Mouse (Mus musculus): ENCODE results near the gene Pten. TPM values are rescaled to one million over a fixed set of nuclear protein-coding genes. Genes with fewer than 3 reads are reported as not detected.
"Not testable (repeated sequence)": the region's sequence is repeated elsewhere in the genome, so short reads cannot be mapped to it uniquely, and the experiment has no call there.

Pten gene
- total RNA-seq, 2 experiments from 2014 or later = 34.9 to 39.9 TPM

DNA sequence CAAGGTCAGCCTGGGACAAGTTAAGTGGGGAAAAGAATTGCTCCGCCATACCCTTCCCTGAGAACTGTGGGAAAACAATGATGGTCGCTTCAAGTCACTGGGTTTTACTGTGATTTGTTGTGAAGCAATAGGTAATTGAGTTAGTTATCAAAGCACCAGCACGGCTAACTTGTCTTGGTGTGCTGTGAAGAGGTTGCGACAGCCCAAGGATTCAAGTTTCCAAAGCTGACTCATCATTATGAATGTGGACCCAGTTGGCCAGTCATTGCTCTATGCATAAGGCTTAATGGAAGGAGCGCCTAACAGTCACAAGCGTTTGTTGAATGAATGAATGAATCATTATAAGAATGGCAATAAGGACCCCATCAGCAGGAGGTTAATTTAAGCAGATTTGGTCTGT is 4.9 kb upstream of the Pten start:
- intact Hi-C loops (cut with DNase I; ENCODE audit: low total_unique reads) = loop anchor here (10.0 kb wide), 1 partner anchor 202 kb away; no protein-coding TSS in a partner anchor
- DNase-seq = no peak

DNA sequence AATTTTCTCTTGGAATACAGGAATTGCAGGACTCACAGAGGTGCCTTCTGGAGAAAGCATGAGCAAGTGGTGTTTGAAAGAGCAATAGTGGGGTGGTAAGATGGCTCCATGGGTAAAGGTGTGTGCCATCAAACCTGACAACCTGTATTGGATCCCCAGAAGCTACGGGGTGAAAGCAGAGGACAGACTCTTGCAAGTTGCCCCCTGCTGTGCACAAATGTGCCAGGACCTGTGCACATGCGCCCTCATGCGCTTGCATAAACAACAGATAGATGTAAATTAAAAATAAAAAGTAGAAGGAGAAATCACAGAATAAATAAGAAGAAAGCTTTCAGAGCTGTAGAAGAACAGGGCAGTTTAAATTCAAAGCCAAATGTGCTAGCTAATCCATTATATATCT is 3.9 kb upstream of the Pten start:
- intact Hi-C loops (cut with DNase I; ENCODE audit: low total_unique reads) = loop anchor here (10.0 kb wide), 1 partner anchor 201 kb away; no protein-coding TSS in a partner anchor

DNA sequence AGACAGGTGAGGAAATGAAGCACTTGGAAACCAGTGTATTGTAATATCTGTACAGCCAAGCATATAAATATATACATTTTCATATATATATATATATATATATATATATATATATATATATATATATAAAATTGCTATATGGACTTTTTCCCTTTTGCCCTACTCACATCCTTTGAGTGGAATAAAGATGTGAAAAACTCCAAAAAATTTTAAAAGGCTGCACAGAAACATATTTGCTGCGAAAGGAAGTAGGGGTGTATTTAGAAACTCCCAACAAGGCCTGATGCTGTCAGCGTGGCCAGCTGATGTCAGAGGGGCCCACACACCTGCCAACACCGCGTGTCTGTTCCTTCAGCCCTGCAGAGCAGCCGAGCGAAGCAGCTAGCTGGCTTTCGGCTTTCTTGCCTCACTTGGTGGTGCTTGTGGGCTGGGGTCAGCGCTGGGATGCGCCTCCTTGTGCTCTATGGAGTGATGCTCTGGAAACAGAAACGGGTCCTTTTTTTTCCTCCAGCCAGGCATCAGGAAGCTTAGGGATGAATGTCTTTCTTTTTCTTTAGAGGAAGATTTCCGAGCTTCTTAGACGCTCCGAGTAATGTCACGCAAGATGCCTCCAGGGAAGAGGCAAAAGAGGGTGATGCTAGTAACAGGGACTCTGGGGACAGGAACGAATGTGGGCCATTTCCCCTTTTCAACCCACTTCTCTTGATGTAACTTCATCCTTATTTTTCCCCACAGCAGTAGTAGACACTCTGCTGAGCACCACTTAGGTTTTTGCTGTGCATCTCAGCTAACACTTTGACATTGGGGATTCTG is 2.9 kb upstream of the Pten start:
- DNase-seq = no peak
- intact Hi-C loops (cut with DNase I; ENCODE audit: low total_unique reads) = loop anchor here (10.0 kb wide), 1 partner anchor 200 kb away; no protein-coding TSS in a partner anchor

More for the DNA sequence above, 3.9 kb upstream of the Pten start:
- DNase-seq = no peak

DNA sequence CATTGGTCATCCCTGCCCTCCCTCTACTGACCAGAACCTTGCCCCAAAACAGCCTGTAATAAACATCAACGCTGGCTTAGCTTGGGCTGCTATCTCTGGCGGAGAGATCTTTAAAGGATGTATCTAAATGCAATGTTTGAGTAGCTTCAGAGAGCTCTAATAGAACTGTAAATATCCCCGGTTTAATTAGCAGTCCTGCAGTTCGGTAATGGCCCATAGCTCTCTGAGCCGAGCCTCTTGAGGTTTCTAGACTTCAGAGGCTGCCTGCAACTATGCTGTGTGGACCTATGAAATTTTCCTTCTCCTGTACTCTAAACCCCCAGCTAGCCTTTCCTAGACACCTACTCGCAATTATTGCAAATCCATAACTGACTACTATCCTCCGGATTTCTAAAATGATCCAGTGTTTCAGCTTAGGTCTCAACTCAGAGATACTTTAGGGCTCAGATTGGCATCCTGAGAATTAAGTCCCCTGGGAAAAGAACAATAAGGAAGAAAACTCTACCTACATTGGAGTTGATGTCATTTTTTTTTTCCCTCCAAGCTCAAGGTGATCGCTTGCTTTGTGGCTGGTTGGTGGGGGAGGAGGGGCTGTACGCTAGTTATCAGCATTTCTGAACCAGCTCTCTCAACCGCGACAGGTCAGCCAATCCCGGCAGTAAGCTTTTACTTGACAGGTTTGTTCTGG is 2.0 kb upstream of the Pten start:
- intact Hi-C loops (cut with DNase I; ENCODE audit: low total_unique reads) = loop anchor here (10.0 kb wide), 1 partner anchor 200 kb away; no protein-coding TSS in a partner anchor
- DNase-seq = no peak

DNA sequence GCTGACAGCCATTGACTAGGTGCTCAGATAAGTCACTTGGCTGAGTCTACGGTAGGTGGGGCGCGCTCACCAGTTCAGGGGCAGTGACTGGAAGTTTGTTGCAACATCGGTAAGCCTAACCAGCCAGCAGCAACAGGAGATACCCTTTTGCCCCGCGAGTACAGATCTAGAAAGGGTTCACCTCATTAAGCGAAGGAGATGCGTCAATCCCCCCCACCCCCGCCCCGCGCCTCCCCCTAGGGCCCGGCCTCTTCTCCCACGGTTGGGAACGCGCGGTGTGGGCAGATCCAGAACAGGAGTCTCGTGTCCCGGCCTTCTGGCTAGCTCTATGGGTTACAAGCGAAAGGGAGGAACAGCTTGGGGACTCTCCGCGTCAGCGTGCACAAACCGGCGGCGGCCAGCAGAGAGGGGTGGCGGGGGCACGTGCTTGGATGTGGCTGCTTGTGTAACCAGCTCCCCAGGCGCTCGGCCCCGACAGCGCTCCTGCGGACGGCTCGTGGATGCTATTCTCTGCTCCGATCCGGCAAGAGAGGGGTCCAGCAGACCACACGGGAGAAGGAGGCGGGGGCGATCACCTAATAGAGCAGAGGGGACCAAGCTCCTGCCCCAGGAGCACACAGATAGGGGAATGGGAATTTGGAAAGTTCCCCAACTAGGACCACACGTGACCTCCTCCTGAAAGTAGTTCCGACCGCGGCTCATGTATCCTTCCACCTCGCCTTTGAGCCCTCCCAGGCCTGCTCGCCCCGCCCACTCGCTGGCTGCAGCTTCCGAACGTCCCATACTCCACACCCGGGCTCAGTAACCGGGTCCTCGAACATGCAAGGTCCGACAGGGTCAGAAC is 1.3 kb upstream of the Pten start:
- intact Hi-C loops (cut with DNase I; ENCODE audit: low total_unique reads) = loop anchor here (10.0 kb wide), 1 partner anchor 199 kb away; no protein-coding TSS in a partner anchor
- peak; percentile 97 for DNase-seq

DNA sequence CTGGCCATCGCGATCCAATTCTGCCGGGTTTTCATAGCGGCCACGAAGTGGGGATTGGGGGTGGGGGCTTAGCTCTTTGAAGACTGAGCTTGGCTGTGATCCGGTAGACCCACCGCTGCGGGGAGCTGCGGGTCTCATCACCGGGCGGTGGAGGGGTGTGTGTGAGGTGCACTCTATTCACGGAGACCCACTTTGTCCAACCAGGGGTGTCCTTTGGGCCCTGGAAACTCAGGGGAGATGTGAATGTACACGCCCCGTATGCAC is 729 bp upstream of the Pten start:
- intact Hi-C loops (cut with DNase I; ENCODE audit: low total_unique reads) = loop anchor here (10.0 kb wide), 1 partner anchor 198 kb away; no protein-coding TSS in a partner anchor
- no peak for DNase-seq

DNA sequence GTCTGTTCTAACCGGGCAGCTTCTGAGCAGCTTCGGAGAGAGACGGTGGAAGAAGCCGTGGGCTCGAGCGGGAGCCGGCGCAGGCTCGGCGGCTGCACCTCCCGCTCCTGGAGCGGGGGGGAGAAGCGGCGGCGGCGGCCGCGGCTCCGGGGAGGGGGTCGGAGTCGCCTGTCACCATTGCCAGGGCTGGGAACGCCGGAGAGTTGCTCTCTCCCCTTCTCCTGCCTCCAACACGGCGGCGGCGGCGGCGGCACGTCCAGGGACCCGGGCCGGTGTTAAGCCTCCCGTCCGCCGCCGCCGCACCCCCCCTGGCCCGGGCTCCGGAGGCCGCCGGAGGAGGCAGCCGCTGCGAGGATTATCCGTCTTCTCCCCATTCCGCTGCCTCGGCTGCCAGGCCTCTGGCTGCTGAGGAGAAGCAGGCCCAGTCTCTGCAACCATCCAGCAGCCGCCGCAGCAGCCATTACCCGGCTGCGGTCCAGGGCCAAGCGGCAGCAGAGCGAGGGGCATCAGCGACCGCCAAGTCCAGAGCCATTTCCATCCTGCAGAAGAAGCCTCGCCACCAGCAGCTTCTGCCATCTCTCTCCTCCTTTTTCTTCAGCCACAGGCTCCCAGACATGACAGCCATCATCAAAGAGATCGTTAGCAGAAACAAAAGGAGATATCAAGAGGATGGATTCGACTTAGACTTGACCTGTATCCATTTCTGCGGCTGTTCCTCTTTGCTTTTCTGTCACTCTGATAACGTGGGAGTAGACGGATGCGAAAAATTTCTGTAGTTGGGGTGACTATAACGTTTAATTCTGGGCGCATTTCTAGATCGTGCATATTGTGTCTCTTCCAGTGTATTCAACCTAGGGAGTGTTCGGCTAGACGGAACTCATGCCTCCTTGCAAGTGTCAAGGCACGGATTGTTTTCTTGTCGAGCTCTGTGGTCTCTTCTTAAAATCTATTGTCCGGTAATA is 815 bp downstream of the Pten start:
- peak; percentile 62 for DNase-seq
- intact Hi-C loops (cut with DNase I; ENCODE audit: low total_unique reads) = loop anchor here (10.0 kb wide), 1 partner anchor 197 kb away; no protein-coding TSS in a partner anchor

DNA sequence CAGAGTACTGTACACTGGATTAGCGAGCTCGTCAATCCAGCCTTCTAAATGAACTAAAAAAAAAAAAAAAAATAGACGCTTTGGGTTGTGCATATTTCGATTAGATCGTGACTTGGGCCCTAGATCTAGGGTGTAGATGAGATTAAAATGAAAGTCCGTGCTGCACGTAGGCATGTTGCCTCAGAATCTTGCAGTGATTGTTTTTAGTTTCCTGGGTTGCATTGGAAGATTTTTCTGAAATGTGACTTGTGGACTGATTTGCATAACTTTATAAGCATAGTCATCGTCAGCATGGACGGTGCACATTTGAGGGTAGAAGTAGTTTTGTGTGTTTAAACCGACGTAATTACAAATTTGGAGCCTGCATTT is 1.5 kb downstream of the Pten start:
- DNase-seq = no peak
- intact Hi-C loops (cut with DNase I; ENCODE audit: low total_unique reads) = loop anchor here (10.0 kb wide), 1 partner anchor 196 kb away; no protein-coding TSS in a partner anchor

DNA sequence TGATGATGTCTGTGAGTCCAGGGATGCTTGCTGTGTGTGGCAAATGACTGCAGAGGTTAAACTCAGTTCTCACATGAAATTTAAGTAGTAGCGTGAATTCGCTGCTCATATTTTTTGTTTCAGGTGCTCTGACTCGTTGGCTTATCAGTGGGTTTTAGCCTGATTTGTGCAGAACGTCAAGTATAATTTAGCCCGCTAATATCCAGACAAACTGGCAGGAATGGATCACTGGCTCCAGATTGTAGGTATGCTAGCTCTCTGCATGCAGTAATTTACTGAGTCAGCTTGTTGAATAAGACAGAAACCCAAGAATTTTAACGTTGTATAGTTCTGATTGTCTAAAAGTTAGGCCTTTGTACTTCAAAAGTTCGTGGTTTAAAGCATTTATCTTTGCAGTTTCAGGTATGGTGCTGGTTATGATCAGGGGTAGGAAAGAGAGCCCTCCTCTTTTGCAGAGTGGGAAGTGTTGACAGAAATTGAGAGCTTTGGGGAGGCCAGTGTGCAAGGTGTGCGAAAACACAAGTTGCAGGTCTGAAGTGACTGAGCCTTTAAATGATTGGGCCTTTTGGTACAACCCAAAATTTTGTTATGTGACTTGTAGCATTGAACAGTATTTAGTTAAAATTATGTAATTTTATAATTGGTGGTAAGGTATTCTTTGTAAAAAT is 2.2 kb downstream of the Pten start:
- no peak for DNase-seq
- intact Hi-C loops (cut with DNase I; ENCODE audit: low total_unique reads) = loop anchor here (10.0 kb wide), 1 partner anchor 195 kb away; no protein-coding TSS in a partner anchor

DNA sequence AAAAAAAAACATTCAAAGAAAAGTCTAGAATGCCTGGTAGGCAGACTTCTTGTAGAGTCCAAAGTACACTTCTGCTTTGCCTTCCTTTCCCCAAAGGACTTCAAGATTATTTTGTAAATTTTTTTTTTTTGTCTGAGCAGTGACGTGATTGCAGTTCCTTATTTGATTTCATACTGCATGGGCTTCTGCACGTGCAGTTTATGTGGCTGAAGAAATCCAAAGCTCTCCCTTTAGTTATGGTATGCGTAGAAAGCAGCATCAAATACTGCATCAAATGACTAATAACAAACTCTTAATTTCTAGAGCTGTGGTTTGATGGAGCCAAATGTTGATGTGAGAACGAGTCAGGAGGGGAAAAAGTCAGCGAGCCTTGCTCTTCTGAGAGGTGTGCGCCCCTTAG is 3.2 kb downstream of the Pten start:
- no peak for DNase-seq
- intact Hi-C loops (cut with DNase I; ENCODE audit: low total_unique reads) = no loop called here

DNA sequence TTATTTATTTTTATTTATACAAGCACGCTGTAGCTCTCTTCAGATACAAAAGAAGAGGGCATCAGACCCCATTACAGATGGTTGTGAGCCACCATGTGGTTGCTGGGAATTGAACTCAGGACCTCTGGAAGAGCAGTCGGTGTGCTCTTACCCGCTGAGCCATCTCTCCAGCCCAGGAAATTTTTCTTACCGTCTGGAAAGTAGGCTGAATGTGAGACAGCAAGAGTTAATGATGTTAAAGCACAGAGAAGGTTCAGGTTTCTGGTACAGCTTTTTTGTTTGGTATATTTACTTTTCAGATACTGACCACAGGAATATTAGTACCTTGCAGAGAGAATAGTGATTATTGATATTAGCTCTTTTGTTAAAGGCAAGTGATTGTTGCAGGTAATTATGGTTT is 3.9 kb downstream of the Pten start:
- intact Hi-C loops (cut with DNase I; ENCODE audit: low total_unique reads) = no loop called here
- DNase-seq = no peak

DNA sequence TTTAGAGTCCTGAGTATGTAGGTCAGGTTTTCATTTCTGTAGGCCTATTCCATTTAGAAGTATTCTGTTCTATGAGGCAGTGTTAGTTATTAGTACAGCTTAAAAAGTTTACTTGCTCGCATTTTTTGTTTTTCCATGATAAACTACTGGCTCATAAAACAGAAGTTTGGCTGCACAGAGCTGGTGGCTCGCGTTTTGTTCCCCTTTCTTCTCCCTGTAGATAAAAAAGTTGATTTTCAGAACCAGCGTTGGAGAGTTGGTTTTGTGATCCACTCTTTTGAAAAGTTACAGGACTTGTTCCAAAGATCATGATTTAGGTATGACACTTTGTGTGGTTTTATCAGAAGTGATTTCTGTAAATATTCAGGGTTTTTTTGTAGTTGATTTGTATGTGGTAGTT is 5.2 kb downstream of the Pten start:
- DNase-seq = no peak
- intact Hi-C loops (cut with DNase I; ENCODE audit: low total_unique reads) = no loop called here

DNA sequence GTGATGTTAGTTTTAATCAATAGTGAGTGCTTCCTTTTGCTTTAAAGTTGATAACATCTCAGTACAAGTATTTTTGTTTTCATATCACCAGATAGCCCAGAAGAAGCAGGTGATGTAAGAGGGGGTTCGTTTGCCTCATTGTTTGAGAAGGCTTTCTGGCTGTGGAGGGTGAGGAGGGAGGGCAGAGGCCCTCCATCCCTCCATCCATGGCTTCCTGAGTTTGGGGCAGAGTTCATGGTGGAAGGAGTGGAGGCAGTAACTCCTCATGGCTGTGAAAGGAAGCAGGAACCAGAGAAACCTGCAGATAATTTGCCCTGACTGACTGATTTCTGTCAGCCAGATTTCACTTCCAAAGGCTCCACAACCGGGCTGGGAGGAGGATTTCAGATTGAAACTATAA is 21.1 kb downstream of the Pten start:
- DNase-seq = no peak
- intact Hi-C loops (cut with DNase I; ENCODE audit: low total_unique reads) = no loop called here

DNA sequence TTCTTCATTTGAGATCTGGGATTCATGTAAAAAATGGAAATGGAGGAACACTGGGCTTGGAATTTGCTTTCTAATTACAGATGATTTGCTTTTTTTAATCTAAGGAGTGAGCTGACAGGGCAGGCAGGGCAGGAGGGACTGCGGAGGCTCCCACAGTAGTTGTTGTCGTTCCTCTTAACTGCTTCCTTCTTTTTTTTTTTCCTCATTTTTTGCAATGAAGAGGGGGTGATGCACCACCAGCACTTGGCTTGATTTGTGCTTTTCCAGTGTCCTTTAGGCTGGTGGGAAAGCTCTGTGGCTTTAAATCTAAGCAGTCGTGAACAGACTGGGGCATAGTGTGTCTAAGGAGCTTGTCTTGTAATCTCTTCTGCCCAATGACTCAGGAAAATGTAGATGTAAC is 21.8 kb downstream of the Pten start:
- intact Hi-C loops (cut with DNase I; ENCODE audit: low total_unique reads) = no loop called here
- DNase-seq = no peak

DNA sequence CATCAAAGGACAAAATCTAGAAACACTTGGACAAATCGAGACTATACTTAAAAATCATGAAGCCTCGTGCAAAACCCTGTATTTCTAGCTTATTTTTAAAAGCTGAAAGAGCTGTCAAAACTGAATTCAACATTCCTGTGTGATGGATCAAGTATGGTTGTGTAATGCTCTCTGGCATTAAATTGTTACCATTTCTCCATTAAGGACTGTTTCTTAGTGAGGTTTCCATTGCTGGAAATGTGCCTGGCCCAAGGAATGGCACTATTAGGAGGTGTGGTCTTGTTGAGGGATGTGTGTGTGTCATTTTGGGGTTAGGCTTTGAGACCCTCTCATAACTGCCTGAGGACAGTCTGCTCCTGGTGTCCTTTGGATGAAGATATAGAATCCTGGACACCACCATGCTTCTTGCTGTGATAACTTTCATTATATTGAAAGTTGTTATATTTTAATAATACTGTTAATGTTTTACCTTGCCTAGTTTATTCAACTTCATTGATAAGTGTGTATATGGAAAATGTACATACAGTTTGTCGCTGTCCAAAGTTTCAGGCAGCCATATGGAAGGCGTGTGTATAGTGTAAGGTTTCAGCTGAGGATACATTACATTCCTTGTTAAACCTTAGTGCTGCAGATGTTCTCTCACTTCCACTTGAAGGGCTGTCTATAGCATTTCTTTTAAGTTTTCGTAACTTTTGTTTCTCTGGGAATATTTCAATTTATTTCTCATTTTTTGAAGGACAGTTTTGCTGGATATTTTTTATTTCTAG is 24.2 kb downstream of the Pten start:
- intact Hi-C loops (cut with DNase I; ENCODE audit: low total_unique reads) = no loop called here
- no peak for DNase-seq

DNA sequence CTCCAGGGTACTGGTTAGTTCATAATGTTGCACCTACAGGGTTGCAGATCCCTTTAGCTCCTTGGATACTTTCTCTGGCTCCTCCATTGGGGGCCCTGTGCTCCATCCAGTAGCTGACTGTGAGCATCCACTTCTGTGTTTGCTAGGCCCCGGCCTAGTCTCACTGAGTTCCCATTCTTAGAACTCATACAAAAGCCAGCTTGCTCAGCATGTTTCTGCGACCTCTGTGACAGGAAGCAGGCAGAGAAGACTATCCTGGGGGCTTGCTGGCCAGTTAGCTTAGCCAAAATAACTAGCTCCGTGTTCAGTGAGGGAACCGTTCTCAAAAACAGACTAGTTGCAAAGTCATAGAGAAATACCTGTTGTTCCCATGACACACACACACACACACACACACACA is 30.1 kb downstream of the Pten start:
- intact Hi-C loops (cut with DNase I; ENCODE audit: low total_unique reads); DNase-seq: not testable (repeated sequence)

DNA sequence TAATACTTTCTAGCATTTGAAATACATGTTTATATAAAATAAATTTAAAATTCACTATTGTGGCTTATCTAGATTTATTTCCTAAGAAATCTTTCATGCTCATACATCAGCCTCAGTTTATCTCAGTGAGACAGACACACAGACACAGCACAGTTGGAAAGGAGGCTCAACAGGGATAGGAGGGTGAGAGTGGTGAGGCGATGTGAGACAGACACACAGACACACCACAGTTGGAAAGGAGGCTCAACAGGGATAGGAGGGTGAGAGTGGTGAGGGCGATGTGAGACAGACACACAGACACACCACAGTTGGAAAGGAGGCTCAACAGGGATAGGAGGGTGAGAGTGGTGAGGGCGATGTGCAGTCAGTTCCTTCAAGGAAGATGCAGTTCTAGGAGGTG is 30.7 kb downstream of the Pten start:
- DNase-seq = not testable (repeated sequence)

DNA sequence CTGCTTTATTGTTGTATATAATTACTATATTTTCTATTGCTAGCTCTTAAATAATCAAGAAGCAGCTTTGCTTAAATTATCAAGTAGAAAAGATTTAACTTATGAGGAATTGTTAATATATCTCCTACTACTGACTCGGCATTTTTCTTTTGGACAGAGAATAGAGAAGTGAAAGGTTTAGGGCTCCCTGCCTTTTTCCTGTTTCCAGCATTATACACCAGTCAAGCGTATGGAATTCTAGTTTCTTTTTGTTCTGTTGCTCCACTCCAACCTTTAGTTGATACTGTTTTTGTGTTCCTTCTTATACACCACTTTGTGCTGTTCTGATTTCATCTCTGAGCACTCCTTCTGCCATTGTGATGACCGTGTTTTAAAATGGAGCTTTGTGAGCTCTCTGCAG is 32.2 kb downstream of the Pten start:
- no peak for DNase-seq
- intact Hi-C loops (cut with DNase I; ENCODE audit: low total_unique reads) = no loop called here

More for the DNA sequence above, 30.7 kb downstream of the Pten start:
- intact Hi-C loops (cut with DNase I; ENCODE audit: low total_unique reads) = not testable (repeated sequence)

Data from gastrocnemius, postnatal 14 days (tissue).